Mouse (Mus musculus): ENCODE data around the gene Rin1. TPM values are rescaled to one million over a fixed set of nuclear protein-coding genes. Genes with fewer than 3 reads are reported as not detected.

Rin1 gene
- polyA plus RNA-seq, 1 experiment = 4.0 TPM

DNA sequence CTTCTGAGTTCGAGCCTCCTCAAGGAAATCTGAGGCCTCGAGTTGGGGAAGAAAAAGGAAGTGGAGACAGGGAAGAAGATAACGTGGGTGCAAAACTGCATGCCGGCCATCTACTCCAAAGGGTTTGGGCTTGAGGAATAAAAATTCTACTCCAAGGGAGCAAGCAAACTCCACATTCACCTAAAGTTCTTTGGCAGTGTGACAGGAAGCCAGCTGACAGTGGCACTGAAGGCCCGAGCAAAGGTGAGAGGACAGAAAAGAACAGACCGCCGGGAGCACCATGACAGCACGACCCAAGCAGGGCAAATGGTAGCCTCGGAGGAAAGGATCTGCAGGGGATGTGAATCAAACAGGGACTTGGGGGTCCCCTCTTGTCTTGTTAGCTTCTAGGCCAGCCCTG, 55.8 kb downstream of the Rin1 start:
- no peak for TF ChIP-seq CTCF (IDR thresholded peaks at IDR 0.05; ENCODE audit: borderline replicate concordance, extremely low read depth, insufficient read depth, insufficient read length)
- TF ChIP-seq POLR2A (IDR thresholded peaks at IDR 0.05; ENCODE audit: borderline replicate concordance, extremely low read depth, insufficient read depth, insufficient read length, poor library complexity, severe bottlenecking) = no peak
- no peak for DNase-seq (ENCODE audit: low read depth)

Other genes starting within 250 kb of the Rin1 start
- 28.7 and 57.0 TPM in 2 replicates for gene Gm21992, start 238.9 kb upstream of the Rin1 start, polyA plus RNA-seq (2012; rRNA removed)
- 70.7 and 85.4 TPM in 2 replicates for gene Rbm14, start 238.8 kb upstream of the Rin1 start, polyA plus RNA-seq (2012; rRNA removed)
- 42.3 and 45.1 TPM in 2 replicates for gene Ccs, start 211.1 kb upstream of the Rin1 start, polyA plus RNA-seq (2012; rRNA removed)
- 0.30 and 0.62 TPM in 2 replicates for gene Ccdc87, start 211.1 kb upstream of the Rin1 start, polyA plus RNA-seq (2012; rRNA removed)
- 73.6 and 85.2 TPM in 2 replicates for gene Ctsf, start 195.4 kb upstream of the Rin1 start, polyA plus RNA-seq (2012; rRNA removed)
- gene Actn3, start 172.6 kb upstream of the Rin1 start, polyA plus RNA-seq (2012; rRNA removed) = 0.95 and 1.7 TPM in 2 replicates
- gene Zdhhc24, start 171.8 kb upstream of the Rin1 start, polyA plus RNA-seq (2012; rRNA removed) = 32.0 and 48.4 TPM in 2 replicates
- 18.5 and 27.6 TPM in 2 replicates for gene Bbs1, start 143.9 kb upstream of the Rin1 start, polyA plus RNA-seq (2012; rRNA removed)
- gene Dpp3, start 122.2 kb upstream of the Rin1 start, polyA plus RNA-seq (2012; rRNA removed) = 111 and 122 TPM in 2 replicates
- 10.3 and 14.2 TPM in 2 replicates for gene Peli3, start 107.4 kb upstream of the Rin1 start, polyA plus RNA-seq (2012; rRNA removed)
- gene Mrpl11, start 88.3 kb upstream of the Rin1 start, polyA plus RNA-seq (2012; rRNA removed) = 70.0 and 81.9 TPM in 2 replicates
- gene Npas4, start 60.2 kb upstream of the Rin1 start, polyA plus RNA-seq (2012; rRNA removed) = 4.1 and 7.8 TPM in 2 replicates
- gene Slc29a2, start 26.6 kb upstream of the Rin1 start, polyA plus RNA-seq (2012; rRNA removed) = 31.1 and 34.9 TPM in 2 replicates
- 46.8 and 49.8 TPM in 2 replicates for gene B4gat1, start 11.7 kb upstream of the Rin1 start, polyA plus RNA-seq (2012; rRNA removed)
- gene AC124502.3, start 11.6 kb upstream of the Rin1 start, polyA plus RNA-seq (2012; rRNA removed) = 1.9 and 2.8 TPM in 2 replicates
- gene Brms1, start 9.1 kb upstream of the Rin1 start, polyA plus RNA-seq (2012; rRNA removed) = 32.9 and 39.8 TPM in 2 replicates
- gene Cd248, start 17.6 kb downstream of the Rin1 start, polyA plus RNA-seq (2012; rRNA removed) = 15.5 and 24.7 TPM in 2 replicates
- gene Tmem151a, start 35.0 kb downstream of the Rin1 start, polyA plus RNA-seq (2012; rRNA removed) = 6.8 and 10.7 TPM in 2 replicates
- gene Yif1a, start 38.1 kb downstream of the Rin1 start, polyA plus RNA-seq (2012; rRNA removed) = 62.8 and 63.2 TPM in 2 replicates
- gene Cnih2, start 48.0 kb downstream of the Rin1 start, polyA plus RNA-seq (2012; rRNA removed) = 467 and 494 TPM in 2 replicates
- 195 and 205 TPM in 2 replicates for gene Rab1b, start 56.6 kb downstream of the Rin1 start, polyA plus RNA-seq (2012; rRNA removed)
- 117 and 134 TPM in 2 replicates for gene Klc2, start 68.1 kb downstream of the Rin1 start, polyA plus RNA-seq (2012; rRNA removed)
- 50.2 and 71.6 TPM in 2 replicates for gene Pacs1, start 222.6 kb downstream of the Rin1 start, polyA plus RNA-seq (2012; rRNA removed)
- gene Sf3b2, start 245.0 kb downstream of the Rin1 start, polyA plus RNA-seq (2012; rRNA removed) = 178 and 192 TPM in 2 replicates
- 45.5 and 55.4 TPM in 2 replicates for gene Gal3st3, start 247.8 kb downstream of the Rin1 start, polyA plus RNA-seq (2012; rRNA removed)

Data from brain, embryonic 14.5 days (tissue).